Mouse (Mus musculus): ENCODE measurements at regions not wholly inside any gene's neighbourhood (a gene's known extent, or its start where the extent isn't known, plus 50 kb on each side); places are given as distances from the start of the nearest gene placed in this dataset.
"Not testable (repeated sequence)": the region's sequence is repeated elsewhere in the genome, so short reads cannot be mapped to it uniquely, and the experiment has no call there.

DNA sequence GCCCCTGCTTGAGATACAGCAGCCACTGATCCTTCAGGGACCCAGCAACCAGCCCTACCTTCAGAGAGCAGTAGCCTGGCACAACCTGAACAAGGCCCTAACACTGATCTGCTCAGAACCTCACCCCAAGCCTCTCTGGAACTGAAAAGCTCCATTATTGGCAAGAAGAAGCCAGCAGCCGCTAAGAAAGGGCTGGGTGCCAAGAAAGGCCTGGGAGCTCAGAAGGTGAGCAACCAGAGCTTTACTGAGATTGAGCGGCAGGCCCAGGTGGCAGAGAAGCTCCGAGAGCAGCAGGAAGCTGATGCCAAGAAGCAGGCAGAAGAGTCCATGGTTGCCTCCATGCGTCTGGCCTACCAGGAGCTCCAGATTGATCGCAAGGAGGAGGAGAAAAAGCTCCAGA is 74.4 kb upstream of the Oxtr start:
- peak; percentile 13 for DNase-seq

DNA sequence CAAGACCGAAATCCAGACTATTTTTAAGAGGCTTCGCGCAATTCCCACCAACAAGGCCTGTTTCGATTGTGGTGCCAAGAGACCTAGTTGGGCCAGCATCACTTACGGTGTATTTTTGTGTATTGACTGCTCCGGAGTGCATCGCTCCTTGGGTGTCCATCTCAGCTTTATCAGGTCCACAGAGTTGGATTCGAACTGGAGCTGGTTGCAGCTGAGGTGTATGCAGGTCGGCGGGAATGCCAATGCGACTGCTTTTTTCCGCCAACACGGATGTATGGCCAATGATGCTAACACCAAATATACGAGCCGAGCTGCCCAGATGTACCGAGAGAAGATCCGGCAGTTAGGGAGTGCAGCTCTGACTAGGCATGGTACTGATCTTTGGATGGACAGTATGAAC is 73.9 kb upstream of the Oxtr start:
- DNase-seq: not testable (repeated sequence)

DNA sequence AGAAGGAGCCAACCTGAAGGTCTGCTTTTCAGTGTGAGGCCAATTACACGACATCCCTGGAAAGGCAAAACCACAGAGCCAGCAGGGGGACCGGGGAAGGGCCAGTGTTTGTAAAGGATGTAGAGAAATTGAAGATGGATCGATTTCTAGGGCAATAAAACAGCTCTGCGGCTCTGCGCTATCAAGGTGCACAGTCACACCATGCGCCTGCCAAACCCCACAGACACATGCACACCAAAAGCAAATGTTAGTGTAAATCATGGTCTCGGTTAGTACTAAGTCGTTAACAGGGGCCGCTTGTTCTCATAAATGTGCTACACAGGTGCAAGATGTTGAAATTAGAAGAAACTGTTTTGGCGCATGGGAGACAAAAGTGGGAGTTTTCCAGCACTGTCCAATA is 72.3 kb upstream of the Oxtr start:
- no peak for DNase-seq

DNA sequence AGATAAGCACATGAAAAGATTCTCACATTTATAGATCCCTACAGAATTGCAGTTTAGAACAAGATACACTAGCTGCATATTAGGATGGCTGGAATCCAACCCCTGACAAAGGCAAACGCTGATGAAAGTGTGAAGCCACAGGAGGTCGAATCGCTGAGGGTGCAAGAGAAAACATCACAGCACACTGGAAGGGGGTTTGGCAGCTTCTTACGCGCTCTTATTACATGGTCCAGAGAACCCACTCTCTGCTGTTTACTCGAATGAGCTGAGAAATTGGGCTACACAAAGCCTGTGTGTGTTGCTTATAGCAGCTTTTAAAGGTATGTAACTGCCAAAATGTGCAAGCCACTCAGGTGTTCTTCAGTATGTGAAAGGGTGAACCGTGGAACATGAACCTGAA is 71.8 kb upstream of the Oxtr start:
- DNase-seq: no peak

DNA sequence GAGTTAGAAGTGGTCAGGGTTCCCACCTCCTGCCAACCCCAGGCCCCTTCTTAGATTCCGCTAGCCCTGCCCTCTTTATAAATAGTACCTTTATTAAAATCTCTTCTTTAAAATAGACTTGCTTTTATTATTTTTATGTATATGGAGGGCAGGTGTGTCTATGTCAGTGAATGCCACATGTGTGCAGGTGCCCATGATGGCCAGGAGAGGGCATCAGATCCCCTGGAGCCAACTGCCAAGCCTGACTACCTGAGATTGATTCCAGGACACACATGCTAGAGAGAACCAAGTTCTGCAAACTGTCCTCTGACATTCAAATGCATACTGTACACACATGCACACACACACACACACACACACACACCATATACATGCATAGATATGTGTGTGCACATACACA is 69.8 kb upstream of the Oxtr start:
- no peak for DNase-seq

DNA sequence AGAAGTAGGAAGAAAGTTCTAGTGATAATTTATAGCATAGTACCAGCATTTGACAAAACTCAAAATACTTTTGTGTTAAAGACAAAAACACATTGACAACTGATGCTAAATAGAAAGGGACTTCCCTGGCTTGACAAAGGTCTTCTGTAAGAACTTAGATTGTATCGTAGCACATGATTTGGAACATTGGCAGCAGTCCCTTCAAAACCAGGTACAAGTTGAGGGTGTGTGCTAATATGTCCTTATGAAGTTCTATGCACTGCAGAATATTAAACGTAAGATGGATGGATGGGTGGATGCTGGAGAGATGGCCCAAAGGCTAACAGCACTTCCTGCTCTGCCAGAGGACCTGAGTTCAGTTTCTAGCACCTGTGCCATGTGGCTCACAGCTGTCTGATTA is 67.8 kb upstream of the Oxtr start:
- no peak for DNase-seq

DNA sequence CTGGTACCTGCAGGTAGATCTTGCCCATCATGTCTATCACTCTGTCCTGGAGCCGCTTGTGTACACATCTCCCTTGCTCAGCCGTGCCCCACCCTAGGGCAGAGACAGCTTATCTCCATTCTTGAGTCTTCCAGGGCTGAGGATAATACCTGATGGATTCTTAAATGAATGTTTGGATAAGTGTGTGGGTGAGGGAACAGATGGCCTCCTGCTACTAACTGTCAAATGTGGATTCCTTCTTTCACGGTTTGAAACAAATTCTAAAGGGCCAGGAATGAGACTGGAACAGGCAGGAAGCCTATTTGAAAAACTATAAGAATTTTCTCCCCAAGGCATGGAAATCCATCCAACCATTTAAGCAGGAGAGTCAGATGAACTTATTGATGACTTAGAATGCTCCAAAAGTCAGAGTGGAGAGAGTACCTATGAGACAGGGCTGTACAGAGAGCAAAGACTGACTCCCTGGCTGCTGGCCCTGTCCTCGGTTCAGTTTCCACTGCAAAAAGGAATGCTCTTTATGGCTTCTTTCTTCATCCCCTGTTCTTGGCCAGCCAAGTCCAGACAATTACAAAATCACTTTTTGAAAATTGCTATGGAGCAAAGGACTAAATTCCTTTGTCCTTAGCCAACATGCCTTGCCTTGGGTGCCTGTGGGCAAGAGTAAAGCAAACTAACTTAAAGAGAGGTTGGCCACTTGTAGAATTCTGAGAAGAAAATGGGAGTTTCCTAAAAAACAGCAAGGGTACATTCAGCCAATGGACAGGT is 66.8 kb upstream of the Oxtr start:
- no peak for DNase-seq

DNA sequence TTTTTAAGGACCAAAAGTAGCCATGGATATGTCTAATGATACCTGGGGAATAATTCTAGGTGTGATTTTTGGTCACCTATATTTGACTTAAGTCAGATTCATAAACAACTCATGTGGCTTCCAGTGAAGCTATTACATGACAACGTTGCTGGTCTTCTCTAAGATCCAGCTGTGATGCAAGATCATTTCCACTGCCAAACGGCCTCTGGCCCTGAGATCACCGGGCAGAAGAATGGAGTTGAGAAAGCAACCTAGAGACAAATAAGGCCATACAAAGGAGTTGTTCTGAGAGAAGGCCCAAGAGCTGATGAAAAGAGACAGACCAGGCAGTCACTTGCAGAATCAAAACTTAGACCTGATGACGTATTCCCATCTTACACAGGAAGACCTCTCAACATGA is 64.3 kb upstream of the Oxtr start:
- DNase-seq: no peak

DNA sequence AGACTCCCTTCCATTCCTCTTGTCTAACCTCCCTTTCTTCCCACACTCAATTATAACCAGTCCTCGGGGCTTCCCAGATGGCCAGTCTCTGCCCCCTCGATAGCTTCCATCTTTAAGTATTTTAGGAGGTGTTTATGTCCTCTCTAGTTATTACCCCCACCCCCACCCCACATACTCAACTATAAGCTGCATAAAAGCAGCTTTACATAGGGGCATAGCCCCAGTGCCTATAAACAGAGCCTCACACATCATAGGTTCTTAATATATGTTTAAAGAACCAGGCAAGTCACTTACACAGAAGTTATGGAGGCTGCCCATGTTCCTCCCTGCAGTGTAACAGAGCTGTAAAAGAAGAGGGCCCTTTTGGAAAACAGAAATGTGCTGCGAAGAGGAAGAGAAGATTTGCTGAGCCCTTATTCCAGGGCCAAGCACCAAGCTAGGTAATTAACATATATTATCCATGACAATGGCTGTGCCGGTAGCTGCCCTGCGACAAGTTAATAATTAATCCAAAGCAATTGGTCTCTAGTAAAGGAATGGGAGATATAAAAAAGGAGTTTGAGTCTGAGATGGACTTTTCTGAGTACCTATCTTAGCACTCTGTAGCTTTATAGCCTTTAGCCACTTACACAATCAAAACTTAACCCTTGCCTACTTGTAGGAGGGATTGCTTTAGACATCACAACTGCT is 63.6 kb upstream of the Oxtr start:
- no peak for DNase-seq

DNA sequence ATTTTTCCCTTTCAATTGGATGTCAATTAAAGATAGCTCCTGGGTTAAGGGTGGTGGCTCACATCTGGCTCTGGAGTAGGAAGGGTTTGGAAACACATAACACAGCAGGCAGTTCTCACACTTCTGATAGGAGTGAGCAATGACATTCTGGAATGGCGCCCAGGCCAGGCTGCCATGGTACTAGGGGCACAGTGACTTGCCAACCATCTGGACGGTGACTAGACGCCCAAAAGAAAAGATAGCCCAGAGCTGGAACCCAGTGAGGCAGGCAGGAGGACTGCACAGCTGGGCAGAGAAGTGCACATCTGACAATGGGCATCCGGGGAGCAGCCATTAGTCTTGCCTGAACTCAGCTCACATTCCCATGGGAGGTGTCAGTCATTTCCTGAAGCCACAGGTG is 62.8 kb upstream of the Oxtr start:
- DNase-seq: no peak

DNA sequence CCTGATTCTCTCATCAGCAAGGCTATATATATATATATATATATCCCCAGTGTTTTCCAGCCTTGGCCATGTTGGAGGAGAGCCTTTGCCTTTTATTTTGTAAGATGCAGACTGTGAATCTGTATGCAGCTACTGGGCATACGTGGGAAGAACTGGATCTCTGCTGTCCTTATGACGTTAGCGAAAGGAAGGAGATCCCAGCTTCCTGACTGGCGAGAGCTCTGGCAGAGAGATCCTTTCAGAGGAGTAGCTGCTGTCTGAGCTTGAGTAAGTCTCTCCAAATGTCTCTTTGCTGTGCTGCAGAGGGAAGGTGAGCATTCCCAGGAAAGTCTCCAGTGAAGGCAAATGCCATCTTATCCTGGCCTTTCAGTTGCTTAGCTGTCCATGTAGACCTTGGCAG is 61.6 kb upstream of the Oxtr start:
- no peak for DNase-seq

DNA sequence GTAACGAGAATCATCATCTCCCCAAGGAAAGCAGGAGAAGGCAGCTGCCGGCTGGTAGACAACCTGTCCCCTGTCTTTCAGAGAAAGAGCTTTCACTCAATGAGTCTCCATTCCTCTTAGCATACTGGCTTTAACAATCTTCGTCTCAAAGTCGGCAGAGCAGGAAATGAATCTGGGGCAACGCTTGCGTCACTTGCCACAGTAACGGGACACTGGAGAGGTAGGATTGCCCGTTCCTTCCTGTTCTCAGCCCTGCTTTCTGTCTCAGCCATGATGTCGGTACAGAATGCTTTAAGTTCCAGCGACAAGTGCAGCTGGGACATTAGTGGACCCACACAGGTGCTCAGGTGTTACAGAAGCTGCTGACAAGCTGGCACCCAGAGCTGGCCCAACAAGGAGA is 57.5 kb upstream of the Oxtr start:
- DNase-seq: no peak

DNA sequence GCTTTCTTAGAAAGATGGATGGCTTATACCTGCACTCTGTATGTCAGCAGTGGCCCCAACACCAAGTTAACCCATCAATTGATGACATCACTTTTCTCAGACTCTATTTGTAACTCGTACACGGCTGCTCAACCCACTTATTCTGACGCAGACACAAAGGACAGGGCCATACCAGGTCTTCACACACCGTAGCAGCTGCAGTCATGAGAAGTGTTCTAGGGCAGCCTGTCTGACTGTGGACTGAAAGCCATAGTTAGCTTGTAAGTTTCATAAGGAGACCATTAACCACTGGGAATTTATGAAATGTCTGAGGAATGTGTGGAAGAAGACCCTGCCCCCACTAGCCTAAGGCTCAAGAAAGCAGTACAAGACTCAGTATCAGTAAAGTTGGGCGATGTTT is 56.3 kb upstream of the Oxtr start:
- DNase-seq: no peak

DNA sequence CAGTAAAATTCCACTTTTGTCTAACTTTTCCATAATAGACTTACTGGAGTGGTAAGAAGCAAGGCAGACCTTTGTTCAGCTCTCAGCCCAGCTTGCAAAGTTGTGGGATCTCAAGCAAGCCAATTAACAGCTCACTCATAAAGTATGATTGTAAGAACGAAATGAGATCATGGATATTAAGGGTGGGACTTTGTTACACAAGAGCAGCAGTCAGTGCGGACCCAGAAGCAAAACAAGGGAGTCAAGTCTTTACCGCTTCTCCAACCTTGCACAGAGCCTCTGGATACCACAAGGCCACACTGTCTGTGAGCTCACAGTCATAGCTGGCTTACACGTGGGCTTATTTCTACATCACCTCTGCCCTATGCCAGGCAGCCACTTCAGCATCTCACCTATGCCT is 54.6 kb upstream of the Oxtr start:
- no peak for DNase-seq

DNA sequence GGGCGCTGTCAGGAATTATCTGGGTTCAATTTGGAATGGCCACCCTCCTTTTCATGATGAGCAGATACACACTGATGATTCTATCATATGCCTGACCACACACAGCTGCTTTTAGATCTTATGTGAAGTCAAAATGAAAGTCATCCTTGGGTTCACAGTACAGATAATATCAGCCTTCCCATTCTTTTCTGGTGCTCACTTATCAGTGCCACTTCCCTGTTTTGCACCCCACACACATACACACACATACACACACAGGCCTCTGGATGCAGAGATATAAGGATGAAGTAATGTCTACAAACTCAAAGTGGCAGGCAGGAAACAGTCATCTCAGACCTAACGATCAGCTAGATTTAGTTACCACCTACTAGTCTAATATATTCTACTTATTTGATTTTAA is 52.9 kb upstream of the Oxtr start:
- no peak for DNase-seq
